Mouse (Mus musculus) bone marrow macrophage, adult 2 months (primary cell): ENCODE measurements around the gene Polr3h. TPM values are rescaled to one million over a fixed set of nuclear protein-coding genes. Genes with fewer than 3 reads are reported as not detected.

Source experiments
- H3K27ac ChIP-seq: 2 replicates; pipeline ENCODE4 v1.5.1; 2012; ENCODE audit warnings: low read depth, low read length; ENCODE audit not compliant: insufficient read depth
- H3K4me1 ChIP-seq: 2 replicates; pipeline ENCODE4 v1.6.1; 2012; ENCODE audit warnings: low read length; ENCODE audit not compliant: control insufficient read depth, insufficient read depth
- H3K4me3 ChIP-seq: 2 replicates; pipeline ENCODE4 v1.5.1; 2012; ENCODE audit warnings: mild to moderate bottlenecking, low read length, moderate library complexity; ENCODE audit not compliant: insufficient read depth
- CTCF ChIP-seq: IDR thresholded peaks from 2 replicates; pipeline ENCODE4 v1.5.1; 2012; ENCODE audit warnings: low read depth, mild to moderate bottlenecking, low read length, moderate library complexity
- POLR2A ChIP-seq: IDR thresholded peaks from 2 replicates; pipeline ENCODE4 v1.6.1; 2012; ENCODE audit warnings: mild to moderate bottlenecking, low read depth, low read length, borderline replicate concordance
- polyA plus RNA-seq: library from polyadenylated mRNA; stranded (reverse); fragments of >200 nt; gene quantifications from 2 replicates; pipeline ENCODE4 v1.2.4, GENCODE M21; 2012; ENCODE audit not compliant: missing spikeins, insufficient read depth, insufficient read length

The Polr3h gene
- polyA plus RNA-seq, 1 experiment = 6.0 TPM

GRCm38 (mm10) chr15:81872262-81873136 lies 53.5 kb downstream of the Polr3h start, which contains the start of gene Aco2:
Aco2 (plus strand) TSS chr15:81872309.
- Histone ChIP-seq H3K4me3 (peak within 1 kb of the TSS; percentile 99), H3K4me1 (peaks cover 13% of the 10 kb centered on the region), H3K27ac (peak within 1 kb of the TSS; percentile 97)
- TF ChIP-seq CTCF (no peak), POLR2A (no peak)

- TF ChIP-seq POLR2A (no peak), CTCF (no peak)
- peak within 1 kb of the TSS; percentile 99 for H3K4me3 ChIP-seq
- peak within 1 kb of the TSS; percentile 97 for H3K27ac ChIP-seq
- peaks cover 7% of the 10 kb centered on the region for H3K4me1 ChIP-seq
Observed at GRCm38 (mm10) chr15:81871604-81872261, 54.3 kb downstream of the Polr3h start, which contains the start of gene Phf5a. Phf5a (minus strand) TSS chr15:81871911.

GRCm38 (mm10) chr15:81869985-81870384 lies 56.1 kb downstream of the Polr3h start:
- TF ChIP-seq CTCF = no peak
- TF ChIP-seq POLR2A = no peak
- Histone ChIP-seq H3K4me1 (no peaks in the 10 kb centered on the region; the same call in 1 of the 2 replicates), H3K4me3 (no peak overlapping the region), H3K27ac (no peak overlapping the region)

GRCm38 (mm10) chr15:81864238-81864637 lies 61.8 kb downstream of the Polr3h start:
- Histone ChIP-seq H3K4me1 (peaks cover 20% of the 10 kb centered on the region), H3K4me3 (no peak overlapping the region), H3K27ac (no peak overlapping the region)
- TF ChIP-seq POLR2A (no peak), CTCF (no peak)

- H3K4me1 ChIP-seq = peaks cover 20% of the 10 kb centered on the region
- peak overlapping the region; percentile 16 for H3K4me3 ChIP-seq
- no peak for TF ChIP-seq CTCF
- TF ChIP-seq POLR2A = no peak
Observed at GRCm38 (mm10) chr15:81860471-81861135, 65.4 kb downstream of the Polr3h start.

GRCm38 (mm10) chr15:81859330-81860255 lies 66.4 kb downstream of the Polr3h start:
- H3K4me1 ChIP-seq = peaks cover 23% of the 10 kb centered on the region
- TF ChIP-seq POLR2A (no peak), CTCF (no peak)
- H3K27ac ChIP-seq = peak overlapping the region; percentile 98
- H3K4me3 ChIP-seq = peak overlapping the region; percentile 83

More at GRCm38 (mm10) chr15:81860471-81861135, 65.4 kb downstream of the Polr3h start:
- peak overlapping the region; percentile 75 for H3K27ac ChIP-seq

- Histone ChIP-seq H3K27ac (peak within 1 kb of the TSS; percentile 98), H3K4me1 (peaks cover 23% of the 10 kb centered on the region), H3K4me3 (peak within 1 kb of the TSS; percentile 83)
- peak; percentile 12; the same call in 1 of the 2 replicates for TF ChIP-seq POLR2A
- no peak for TF ChIP-seq CTCF
Observed at GRCm38 (mm10) chr15:81858517-81859329, 67.3 kb downstream of the Polr3h start, which contains the start of gene Tob2. Tob2 (minus strand) TSS chr15:81858796.

- peak overlapping the region; percentile 98 for H3K27ac ChIP-seq
- H3K4me1 ChIP-seq = peaks cover 23% of the 10 kb centered on the region
- TF ChIP-seq POLR2A = peak; percentile 98
- TF ChIP-seq CTCF = no peak
- H3K4me3 ChIP-seq = peak overlapping the region; percentile 83
Observed at GRCm38 (mm10) chr15:81858138-81858516, 67.9 kb downstream of the Polr3h start.
